Mouse (Mus musculus): ENCODE measurements around the gene Prss57.

The Prss57 gene

GRCm38 (mm10) chr10:79790861-79791260 is at the start of gene Prss57:
Prss57 (minus strand) TSS chr10:79790961.
- no peak for DNase-seq (ENCODE audit: low read depth)

GRCm38 (mm10) chr10:79840091-79840490 is 49.3 kb upstream of the Prss57 start:
- DNase-seq (ENCODE audit: low read depth) = no peak

- no peak for DNase-seq (ENCODE audit: low read depth)
Measured at GRCm38 (mm10) chr10:79838151-79838550, 47.4 kb upstream of the Prss57 start.

- DNase-seq (ENCODE audit: low read depth) = no peak
Measured at GRCm38 (mm10) chr10:79836918-79837317, 46.2 kb upstream of the Prss57 start.

GRCm38 (mm10) chr10:79834769-79835398 is 44.1 kb upstream of the Prss57 start:
- peak; percentile 64 for DNase-seq (ENCODE audit: low read depth)

- DNase-seq (ENCODE audit: low read depth) = no peak
Measured at GRCm38 (mm10) chr10:79832786-79833181, 42.0 kb upstream of the Prss57 start.

GRCm38 (mm10) chr10:79832026-79832785 is 41.4 kb upstream of the Prss57 start:
- no peak for DNase-seq (ENCODE audit: low read depth)

- no peak for DNase-seq (ENCODE audit: low read depth)
Measured at GRCm38 (mm10) chr10:79831583-79831982, 40.8 kb upstream of the Prss57 start.

- DNase-seq (ENCODE audit: low read depth) = no peak
Measured at GRCm38 (mm10) chr10:79824413-79824812, 33.7 kb upstream of the Prss57 start.

GRCm38 (mm10) chr10:79823011-79823410 is 32.2 kb upstream of the Prss57 start:
- no peak for DNase-seq (ENCODE audit: low read depth)

GRCm38 (mm10) chr10:79822372-79822771 is 31.6 kb upstream of the Prss57 start:
- no peak for DNase-seq (ENCODE audit: low read depth)

- DNase-seq (ENCODE audit: low read depth) = no peak
Measured at GRCm38 (mm10) chr10:79821731-79822130, 31.0 kb upstream of the Prss57 start.

- DNase-seq (ENCODE audit: low read depth) = no peak
Measured at GRCm38 (mm10) chr10:79820782-79821181, 30.0 kb upstream of the Prss57 start, which contains the start of gene Misp. Misp (plus strand) TSS chr10:79820989.

- no peak for DNase-seq (ENCODE audit: low read depth)
Measured at GRCm38 (mm10) chr10:79820277-79820676, 29.5 kb upstream of the Prss57 start.

GRCm38 (mm10) chr10:79819606-79820005 is 28.8 kb upstream of the Prss57 start:
- DNase-seq (ENCODE audit: low read depth) = no peak

- DNase-seq (ENCODE audit: low read depth) = no peak
Measured at GRCm38 (mm10) chr10:79818225-79818624, 27.5 kb upstream of the Prss57 start.

GRCm38 (mm10) chr10:79817111-79817510 is 26.4 kb upstream of the Prss57 start:
- DNase-seq (ENCODE audit: low read depth) = no peak

GRCm38 (mm10) chr10:79815671-79816494 is 25.1 kb upstream of the Prss57 start:
- no peak for DNase-seq (ENCODE audit: low read depth)

- no peak for DNase-seq (ENCODE audit: low read depth)
Measured at GRCm38 (mm10) chr10:79814271-79814842, 23.6 kb upstream of the Prss57 start.

GRCm38 (mm10) chr10:79811736-79812637 is 21.2 kb upstream of the Prss57 start:
- peak; percentile 78 for DNase-seq (ENCODE audit: low read depth)

- DNase-seq (ENCODE audit: low read depth) = no peak
Measured at GRCm38 (mm10) chr10:79808728-79809127, 18.0 kb upstream of the Prss57 start.
